Mouse (Mus musculus): Measurements from ENCODE around the gene Rhbdf1. TPM values are rescaled to one million over a fixed set of nuclear protein-coding genes. Genes with fewer than 3 reads are reported as not detected.

The Rhbdf1 gene
- polyA plus RNA-seq, 1 experiment from 2014 or later, result 35.6 TPM

- Histone ChIP-seq H3K27me3 (no peaks in the 10 kb centered on the region), H3K4me2 (no peak overlapping the region), H3K4me3 (no peak overlapping the region), H3K9me3 (replicated peaks) (no peaks in the 10 kb centered on the region), H3K27ac (no peak overlapping the region), H3K36me3 (no peaks in the 10 kb centered on the region), H3K9ac (no peak overlapping the region), H3K4me1 (replicated peaks) (peaks cover 14% of the 10 kb centered on the region; the same call in 1 of the 2 replicates)
- no peak for ATAC-seq (replicated peaks; ENCODE audit: insufficient number of reproducible peaks, insufficient read depth, low FRiP score, low read depth)
- whole genome bisulfite sequencing, result 67% methylated on average over 3 of the region's 3 CpGs
These were observed 36.1 kb downstream of the Rhbdf1 start for GRCm38 (mm10) chr11:32186031-32186430.

- Histone ChIP-seq H3K27ac (no peak overlapping the region), H3K4me3 (no peak overlapping the region)
- 84% methylated on average over 8 of the region's 8 CpGs for WGBS
These were observed 37.6 kb downstream of the Rhbdf1 start for GRCm38 (mm10) chr11:32184469-32184868.

GRCm38 (mm10) chr11:32181973-32182868, 39.9 kb downstream of the Rhbdf1 start:
- ATAC-seq (replicated peaks; ENCODE audit: insufficient number of reproducible peaks, insufficient read depth, low FRiP score, low read depth), result no peak
- 42% methylated on average over 24 of the region's 25 CpGs for WGBS

More at GRCm38 (mm10) chr11:32184469-32184868, 37.6 kb downstream of the Rhbdf1 start:
- H3K9me3 ChIP-seq (replicated peaks), result no peaks in the 10 kb centered on the region
- no peak overlapping the region for H3K4me2 ChIP-seq
- H3K36me3 ChIP-seq, result no peaks in the 10 kb centered on the region
- no peak overlapping the region for H3K9ac ChIP-seq
- no peaks in the 10 kb centered on the region for H3K4me1 ChIP-seq (replicated peaks)
- H3K27me3 ChIP-seq, result no peaks in the 10 kb centered on the region
- ATAC-seq (replicated peaks; ENCODE audit: insufficient number of reproducible peaks, insufficient read depth, low FRiP score, low read depth), result no peak

GRCm38 (mm10) chr11:32181246-32181645, 40.9 kb downstream of the Rhbdf1 start:
- H3K4me1 ChIP-seq (replicated peaks), result no peaks in the 10 kb centered on the region
- H3K4me2 ChIP-seq, result no peak overlapping the region
- H3K27ac ChIP-seq, result no peak overlapping the region
- no peaks in the 10 kb centered on the region for H3K9me3 ChIP-seq (replicated peaks)
- no peak overlapping the region for H3K4me3 ChIP-seq
- no peaks in the 10 kb centered on the region for H3K27me3 ChIP-seq
- no peak for ATAC-seq (replicated peaks; ENCODE audit: insufficient number of reproducible peaks, insufficient read depth, low FRiP score, low read depth)
- H3K9ac ChIP-seq, result no peak overlapping the region
- no peaks in the 10 kb centered on the region for H3K36me3 ChIP-seq
- 77% methylated on average over 4 of the region's 4 CpGs for WGBS

More at GRCm38 (mm10) chr11:32181973-32182868, 39.9 kb downstream of the Rhbdf1 start:
- H3K4me1 ChIP-seq (replicated peaks), result no peaks in the 10 kb centered on the region
- H3K27me3 ChIP-seq, result no peaks in the 10 kb centered on the region
- H3K4me2 ChIP-seq, result no peak overlapping the region
- no peaks in the 10 kb centered on the region for H3K9me3 ChIP-seq (replicated peaks)
- H3K9ac ChIP-seq, result no peak overlapping the region
- H3K4me3 ChIP-seq, result no peak overlapping the region
- H3K36me3 ChIP-seq, result no peaks in the 10 kb centered on the region
- no peak overlapping the region for H3K27ac ChIP-seq

- Histone ChIP-seq H3K27ac (no peak overlapping the region), H3K4me2 (no peak overlapping the region), H3K27me3 (no peaks in the 10 kb centered on the region), H3K4me1 (replicated peaks) (no peaks in the 10 kb centered on the region), H3K9ac (no peak overlapping the region), H3K9me3 (replicated peaks) (no peaks in the 10 kb centered on the region), H3K4me3 (no peak overlapping the region), H3K36me3 (no peaks in the 10 kb centered on the region)
- ATAC-seq (replicated peaks; ENCODE audit: insufficient number of reproducible peaks, insufficient read depth, low FRiP score, low read depth), result no peak
- 53% methylated on average over 1 of the region's 1 CpGs for WGBS
These were observed 43.6 kb downstream of the Rhbdf1 start for GRCm38 (mm10) chr11:32178506-32178905.

- no peak overlapping the region for H3K4me2 ChIP-seq
- H3K27ac ChIP-seq, result no peak overlapping the region
- H3K4me3 ChIP-seq, result no peak overlapping the region
- peaks cover 7% of the 10 kb centered on the region for H3K4me1 ChIP-seq (replicated peaks)
- WGBS, result 56% methylated on average over 4 of the region's 4 CpGs
- no peaks in the 10 kb centered on the region for H3K36me3 ChIP-seq
- ATAC-seq (replicated peaks; ENCODE audit: insufficient number of reproducible peaks, insufficient read depth, low FRiP score, low read depth), result no peak
- no peaks in the 10 kb centered on the region for H3K9me3 ChIP-seq (replicated peaks)
- peaks cover 4% of the 10 kb centered on the region for H3K27me3 ChIP-seq
- no peak overlapping the region for H3K9ac ChIP-seq
These were observed 55.4 kb downstream of the Rhbdf1 start for GRCm38 (mm10) chr11:32166683-32167082.

- peak; percentile 82 for ATAC-seq (replicated peaks; ENCODE audit: insufficient number of reproducible peaks, insufficient read depth, low FRiP score, low read depth)
- WGBS, result 15% methylated on average over 28 of the region's 28 CpGs
These were observed 59.9 kb downstream of the Rhbdf1 start for GRCm38 (mm10) chr11:32161922-32162804.

GRCm38 (mm10) chr11:32161500-32161899, 60.6 kb downstream of the Rhbdf1 start:
- Histone ChIP-seq H3K4me3 (peak overlapping the region; percentile 36; the same call in 1 of the 2 replicates), H3K27me3 (peaks cover 30% of the 10 kb centered on the region), H3K36me3 (no peaks in the 10 kb centered on the region), H3K27ac (no peak overlapping the region), H3K4me2 (peak overlapping the region; percentile 59; the same call in 1 of the 2 replicates), H3K4me1 (replicated peaks) (peaks cover 11% of the 10 kb centered on the region), H3K9me3 (replicated peaks) (no peaks in the 10 kb centered on the region), H3K9ac (no peak overlapping the region)
- 7% methylated on average over 9 of the region's 9 CpGs for WGBS
- ATAC-seq (replicated peaks; ENCODE audit: insufficient number of reproducible peaks, insufficient read depth, low FRiP score, low read depth), result no peak

More at GRCm38 (mm10) chr11:32161922-32162804, 59.9 kb downstream of the Rhbdf1 start:
- Histone ChIP-seq H3K4me3 (peak overlapping the region; percentile 36), H3K27ac (no peak overlapping the region), H3K36me3 (no peaks in the 10 kb centered on the region), H3K27me3 (peaks cover 30% of the 10 kb centered on the region), H3K9me3 (replicated peaks) (no peaks in the 10 kb centered on the region), H3K4me2 (peak overlapping the region; percentile 59), H3K9ac (peak overlapping the region; percentile 39; the same call in 1 of the 2 replicates), H3K4me1 (replicated peaks) (peaks cover 11% of the 10 kb centered on the region)

- Histone ChIP-seq H3K27me3 (peaks cover 30% of the 10 kb centered on the region), H3K27ac (no peak overlapping the region), H3K4me3 (no peak overlapping the region), H3K9me3 (replicated peaks) (no peaks in the 10 kb centered on the region), H3K36me3 (no peaks in the 10 kb centered on the region), H3K4me2 (no peak overlapping the region), H3K9ac (no peak overlapping the region), H3K4me1 (replicated peaks) (peaks cover 11% of the 10 kb centered on the region)
- ATAC-seq (replicated peaks; ENCODE audit: insufficient number of reproducible peaks, insufficient read depth, low FRiP score, low read depth), result no peak
- 60% methylated on average over 7 of the region's 7 CpGs for WGBS
These were observed 61.8 kb downstream of the Rhbdf1 start for GRCm38 (mm10) chr11:32160341-32160740.
